Mouse (Mus musculus): Measurements from ENCODE around the gene Mall. TPM values are rescaled to one million over a fixed set of nuclear protein-coding genes. Genes with fewer than 3 reads are reported as not detected.

The Mall gene
- polyA plus RNA-seq, 1 experiment from 2014 or later: 2.0 TPM

GRCm38 (mm10) chr2:127722176-127722892 lies 7.4 kb downstream of the Mall start:
- DNase-seq (ENCODE audit: low spot score) (no peak), ATAC-seq (ENCODE audit: insufficient number of reproducible peaks, low FRiP score, low TSS enrichment, low read depth) (peak; percentile 44; the same call in 1 of the 2 replicates)
- Histone ChIP-seq H3K4me1 (ENCODE audit: control insufficient read depth, insufficient read depth, low read length) (0 out of 2 replicates have a peak, but pooled peaks cover 12% of the 10 kb centered on the region), H3K4me3 (ENCODE audit: low read depth, low read length) (no peak overlapping the region), H3K27me3 (ENCODE audit: control insufficient read depth, insufficient read depth, low read length) (no peaks in the 10 kb centered on the region), H3K9me3 (ENCODE audit: control insufficient read depth, low read length) (no peaks in the 10 kb centered on the region), H3K27ac (replicated peaks; ENCODE audit: low read depth, low read length) (peak overlapping the region; percentile 69), H3K36me3 (ENCODE audit: control insufficient read depth, insufficient read depth, low read length) (no peaks in the 10 kb centered on the region), H3K9ac (ENCODE audit: low read length) (no peak overlapping the region), H3K4me2 (ENCODE audit: low read depth, severe bottlenecking) (no peak overlapping the region)
- WGBS: 50% methylated on average over 7 of the region's 7 CpGs

- H3K9me3 ChIP-seq (ENCODE audit: control insufficient read depth, low read length): no peaks in the 10 kb centered on the region
- ATAC-seq (ENCODE audit: insufficient number of reproducible peaks, low FRiP score, low TSS enrichment, low read depth) (no peak), DNase-seq (ENCODE audit: low spot score) (no peak)
- WGBS: 76% methylated on average over 8 of the region's 8 CpGs
- H3K36me3 ChIP-seq (ENCODE audit: control insufficient read depth, insufficient read depth, low read length): no peaks in the 10 kb centered on the region
- no peak overlapping the region for H3K4me3 ChIP-seq (ENCODE audit: low read depth, low read length)
- H3K27me3 ChIP-seq (ENCODE audit: control insufficient read depth, insufficient read depth, low read length): no peaks in the 10 kb centered on the region
- 0 out of 2 replicates have a peak, but pooled peaks cover 10% of the 10 kb centered on the region for H3K4me1 ChIP-seq (ENCODE audit: control insufficient read depth, insufficient read depth, low read length)
- no peak overlapping the region for H3K27ac ChIP-seq (replicated peaks; ENCODE audit: low read depth, low read length)
- H3K4me2 ChIP-seq (ENCODE audit: low read depth, severe bottlenecking): no peak overlapping the region
- H3K9ac ChIP-seq (ENCODE audit: low read length): no peak overlapping the region
Measured at GRCm38 (mm10) chr2:127718839-127719468, 10.8 kb downstream of the Mall start.

- no peak for ATAC-seq (ENCODE audit: insufficient number of reproducible peaks, low FRiP score, low TSS enrichment, low read depth)
- H3K4me3 ChIP-seq (ENCODE audit: low read depth, low read length): no peak overlapping the region
- no peak for DNase-seq (ENCODE audit: low spot score)
- H3K9ac ChIP-seq (ENCODE audit: low read length): no peak overlapping the region
- H3K36me3 ChIP-seq (ENCODE audit: control insufficient read depth, insufficient read depth, low read length): no peaks in the 10 kb centered on the region
- no peak overlapping the region for H3K4me2 ChIP-seq (ENCODE audit: low read depth, severe bottlenecking)
- no peak overlapping the region for H3K27ac ChIP-seq (replicated peaks; ENCODE audit: low read depth, low read length)
- 66% methylated on average over 3 of the region's 3 CpGs for WGBS
- H3K27me3 ChIP-seq (ENCODE audit: control insufficient read depth, insufficient read depth, low read length): no peaks in the 10 kb centered on the region
- H3K9me3 ChIP-seq (ENCODE audit: control insufficient read depth, low read length): no peaks in the 10 kb centered on the region
- no peaks in the 10 kb centered on the region for H3K4me1 ChIP-seq (ENCODE audit: control insufficient read depth, insufficient read depth, low read length)
Measured at GRCm38 (mm10) chr2:127714726-127715125, 15.0 kb downstream of the Mall start.

GRCm38 (mm10) chr2:127708792-127709191 lies 20.9 kb downstream of the Mall start:
- no peak overlapping the region for H3K9ac ChIP-seq (ENCODE audit: low read length)
- no peaks in the 10 kb centered on the region for H3K36me3 ChIP-seq (ENCODE audit: control insufficient read depth, insufficient read depth, low read length)
- no peak for DNase-seq (ENCODE audit: low spot score)
- no peak overlapping the region for H3K4me2 ChIP-seq (ENCODE audit: low read depth, severe bottlenecking)
- H3K27ac ChIP-seq (replicated peaks; ENCODE audit: low read depth, low read length): no peak overlapping the region
- H3K4me1 ChIP-seq (ENCODE audit: control insufficient read depth, insufficient read depth, low read length): no peaks in the 10 kb centered on the region
- no peaks in the 10 kb centered on the region for H3K27me3 ChIP-seq (ENCODE audit: control insufficient read depth, insufficient read depth, low read length)
- H3K4me3 ChIP-seq (ENCODE audit: low read depth, low read length): no peak overlapping the region
- WGBS: 78% methylated on average over 3 of the region's 3 CpGs
- ATAC-seq (ENCODE audit: insufficient number of reproducible peaks, low FRiP score, low TSS enrichment, low read depth): no peak
- H3K9me3 ChIP-seq (ENCODE audit: control insufficient read depth, low read length): no peaks in the 10 kb centered on the region

GRCm38 (mm10) chr2:127708060-127708459 lies 21.7 kb downstream of the Mall start:
- Histone ChIP-seq H3K4me3 (ENCODE audit: low read depth, low read length) (no peak overlapping the region), H3K9me3 (ENCODE audit: control insufficient read depth, low read length) (no peaks in the 10 kb centered on the region), H3K4me1 (ENCODE audit: control insufficient read depth, insufficient read depth, low read length) (no peaks in the 10 kb centered on the region), H3K27me3 (ENCODE audit: control insufficient read depth, insufficient read depth, low read length) (no peaks in the 10 kb centered on the region), H3K4me2 (ENCODE audit: low read depth, severe bottlenecking) (no peak overlapping the region), H3K27ac (replicated peaks; ENCODE audit: low read depth, low read length) (no peak overlapping the region), H3K9ac (ENCODE audit: low read length) (no peak overlapping the region), H3K36me3 (ENCODE audit: control insufficient read depth, insufficient read depth, low read length) (no peaks in the 10 kb centered on the region)
- 40% methylated on average over 3 of the region's 3 CpGs for WGBS
- DNase-seq (ENCODE audit: low spot score) (no peak), ATAC-seq (ENCODE audit: insufficient number of reproducible peaks, low FRiP score, low TSS enrichment, low read depth) (no peak)

- DNase-seq (ENCODE audit: low spot score) (no peak), ATAC-seq (ENCODE audit: insufficient number of reproducible peaks, low FRiP score, low TSS enrichment, low read depth) (no peak)
- Histone ChIP-seq H3K27me3 (ENCODE audit: control insufficient read depth, insufficient read depth, low read length) (no peaks in the 10 kb centered on the region), H3K4me1 (ENCODE audit: control insufficient read depth, insufficient read depth, low read length) (no peaks in the 10 kb centered on the region), H3K9ac (ENCODE audit: low read length) (no peak overlapping the region), H3K4me2 (ENCODE audit: low read depth, severe bottlenecking) (no peak overlapping the region), H3K9me3 (ENCODE audit: control insufficient read depth, low read length) (no peaks in the 10 kb centered on the region), H3K27ac (replicated peaks; ENCODE audit: low read depth, low read length) (no peak overlapping the region), H3K4me3 (ENCODE audit: low read depth, low read length) (no peak overlapping the region), H3K36me3 (ENCODE audit: control insufficient read depth, insufficient read depth, low read length) (no peaks in the 10 kb centered on the region)
- WGBS: 84% methylated on average over 6 of the region's 6 CpGs
Measured at GRCm38 (mm10) chr2:127705267-127705666, 24.5 kb downstream of the Mall start.

- Histone ChIP-seq H3K4me2 (ENCODE audit: low read depth, severe bottlenecking) (no peak overlapping the region), H3K9me3 (ENCODE audit: control insufficient read depth, low read length) (no peaks in the 10 kb centered on the region), H3K27ac (replicated peaks; ENCODE audit: low read depth, low read length) (no peak overlapping the region), H3K4me1 (ENCODE audit: control insufficient read depth, insufficient read depth, low read length) (no peaks in the 10 kb centered on the region), H3K9ac (ENCODE audit: low read length) (no peak overlapping the region), H3K36me3 (ENCODE audit: control insufficient read depth, insufficient read depth, low read length) (no peaks in the 10 kb centered on the region), H3K27me3 (ENCODE audit: control insufficient read depth, insufficient read depth, low read length) (no peaks in the 10 kb centered on the region), H3K4me3 (ENCODE audit: low read depth, low read length) (no peak overlapping the region)
- ATAC-seq (ENCODE audit: insufficient number of reproducible peaks, low FRiP score, low TSS enrichment, low read depth): no peak
- 85% methylated on average over 4 of the region's 4 CpGs for WGBS
- DNase-seq (ENCODE audit: low spot score): no peak
Measured at GRCm38 (mm10) chr2:127689239-127689638, 40.5 kb downstream of the Mall start.

GRCm38 (mm10) chr2:127683687-127684331 lies 45.9 kb downstream of the Mall start:
- H3K27me3 ChIP-seq (ENCODE audit: control insufficient read depth, insufficient read depth, low read length): no peaks in the 10 kb centered on the region
- no peaks in the 10 kb centered on the region for H3K36me3 ChIP-seq (ENCODE audit: control insufficient read depth, insufficient read depth, low read length)
- H3K4me1 ChIP-seq (ENCODE audit: control insufficient read depth, insufficient read depth, low read length): no peaks in the 10 kb centered on the region
- DNase-seq (ENCODE audit: low spot score) (peak; percentile 80), ATAC-seq (ENCODE audit: insufficient number of reproducible peaks, low FRiP score, low TSS enrichment, low read depth) (peak; percentile 78; the same call in 1 of the 2 replicates)
- no peak overlapping the region for H3K9ac ChIP-seq (ENCODE audit: low read length)
- H3K9me3 ChIP-seq (ENCODE audit: control insufficient read depth, low read length): no peaks in the 10 kb centered on the region
- H3K4me3 ChIP-seq (ENCODE audit: low read depth, low read length): no peak overlapping the region
- H3K27ac ChIP-seq (replicated peaks; ENCODE audit: low read depth, low read length): no peak overlapping the region
- no peak overlapping the region for H3K4me2 ChIP-seq (ENCODE audit: low read depth, severe bottlenecking)
- WGBS: 42% methylated on average over 12 of the region's 12 CpGs
